Mouse (Mus musculus): ENCODE data around the gene Gm5797. TPM values are rescaled to one million over a fixed set of nuclear protein-coding genes. Genes with fewer than 3 reads are reported as not detected.

The Gm5797 gene
- polyA plus RNA-seq (2012; rRNA removed): not detected in 2 replicates

DNA sequence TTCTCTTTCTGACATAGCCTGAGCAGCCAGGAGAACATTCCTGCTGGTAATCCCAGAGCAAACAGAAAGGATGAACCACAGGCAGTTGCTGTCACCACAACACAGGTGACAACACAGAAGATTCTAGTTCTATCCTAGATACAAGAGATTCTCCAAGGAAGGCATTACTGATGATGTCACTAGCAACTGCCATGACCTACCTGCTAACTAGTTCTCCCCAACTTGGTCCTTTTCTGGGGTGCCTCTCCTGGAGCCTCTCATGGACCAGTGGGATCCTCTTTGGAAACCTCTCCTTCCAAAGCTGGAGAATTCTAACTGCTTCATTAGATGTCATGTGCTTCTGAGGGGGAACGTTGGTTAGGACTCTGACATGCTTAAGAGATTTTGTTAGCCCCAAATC, at the start of gene Gm5797:
Gm5797 (minus strand) TSS at position 101 of the 400 bp plus-strand sequence.

DNA sequence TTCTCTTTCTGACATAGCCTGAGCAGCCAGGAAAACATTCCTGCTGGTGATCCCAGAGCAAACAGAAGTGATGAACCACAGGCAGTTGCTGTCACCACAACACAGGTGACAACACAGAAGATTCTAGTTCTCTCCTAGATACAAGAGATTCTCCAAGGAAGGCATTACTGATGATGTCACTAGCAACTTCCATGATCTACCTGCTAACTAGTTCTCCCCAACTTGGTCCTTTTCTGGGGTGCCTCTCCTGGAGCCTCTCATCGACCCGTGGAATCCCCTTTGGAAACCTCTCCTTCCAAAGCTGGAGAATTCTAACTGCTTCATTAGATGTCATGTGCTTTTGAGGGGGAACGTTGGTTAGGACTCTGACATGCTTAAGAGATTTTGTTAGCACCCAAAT, 32.8 kb upstream of the Gm5797 start, which contains the start of gene Gm8374:
Gm8374 (minus strand) TSS at position 101 of the 400 bp plus-strand sequence.

DNA sequence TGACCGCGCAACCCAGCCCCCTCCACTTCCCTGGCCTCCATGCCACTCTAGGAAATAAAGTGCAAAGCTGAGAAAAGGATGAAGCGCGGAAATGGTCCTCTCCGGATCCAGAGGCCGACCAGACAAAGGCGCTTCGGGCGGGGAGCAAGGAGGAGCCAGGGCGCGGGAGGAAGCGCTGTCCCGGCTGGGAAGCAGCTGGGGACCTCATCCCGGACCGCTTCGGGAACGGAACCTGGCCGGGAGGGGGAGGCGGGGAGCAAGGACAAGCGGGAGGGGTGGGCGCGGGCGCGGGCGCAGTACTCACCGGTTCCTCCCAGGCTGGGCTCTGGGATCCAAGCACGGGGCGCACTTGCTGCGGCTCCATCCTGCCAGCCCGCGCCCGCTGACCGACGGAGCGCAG, 17.5 kb downstream of the Gm5797 start, which contains the start of gene Gm3739:
Gm3739 (minus strand) TSS at position 389 of the 400 bp plus-strand sequence.

Other genes starting within 250 kb of the Gm5797 start
- gene Gm3696, start 231.8 kb downstream of the Gm5797 start, polyA plus RNA-seq (2012; rRNA removed): 0.06 and 0.07 TPM in 2 replicates
- not detected in 2 replicates for gene Gm6676, start 207.0 kb downstream of the Gm5797 start, polyA plus RNA-seq (2012; rRNA removed)
- 0.16 and 0.18 TPM in 2 replicates for gene Gm3512, start 157.9 kb downstream of the Gm5797 start, polyA plus RNA-seq (2012; rRNA removed)
- not detected in 2 replicates for gene Gm16434, start 137.9 kb downstream of the Gm5797 start, polyA plus RNA-seq (2012; rRNA removed)
- not detected in 2 replicates for gene Gm3727, start 67.7 kb downstream of the Gm5797 start, polyA plus RNA-seq (2012; rRNA removed)
- 0.03 and 0.06 TPM in 2 replicates for gene Gm3739, start 17.3 kb downstream of the Gm5797 start, polyA plus RNA-seq (2012; rRNA removed)
- gene Gm8374, start 32.7 kb upstream of the Gm5797 start, polyA plus RNA-seq (2012; rRNA removed): not detected in 2 replicates
- not detected in 2 replicates for gene Gm3755, start 118.5 kb upstream of the Gm5797 start, polyA plus RNA-seq (2012; rRNA removed)
- 0.05 and 0.08 TPM in 2 replicates for gene Gm3752, start 151.4 kb upstream of the Gm5797 start, polyA plus RNA-seq (2012; rRNA removed)
- 0.01 TPM in 1 of 2 replicates, not detected in the other for gene Gm3558, start 236.2 kb upstream of the Gm5797 start, polyA plus RNA-seq (2012; rRNA removed)

Measured in liver, embryonic 18 days (tissue).